Mouse (Mus musculus) brain, adult 2 months (tissue): ENCODE measurements around the gene G430095P16Rik.

Source experiments
- DNase-seq: peaks from one replicate; pipeline ENCODE4 v3.0.0; 2011; ENCODE audit warnings: low read depth, low spot score

Gene G430095P16Rik

GRCm38 (mm10) chr8:84722530-84722849 is 317 bp upstream of the G430095P16Rik start:
- no peak for DNase-seq

- no peak for DNase-seq
Measured at GRCm38 (mm10) chr8:84723571-84723900, 729 bp downstream of the G430095P16Rik start.

DNA sequence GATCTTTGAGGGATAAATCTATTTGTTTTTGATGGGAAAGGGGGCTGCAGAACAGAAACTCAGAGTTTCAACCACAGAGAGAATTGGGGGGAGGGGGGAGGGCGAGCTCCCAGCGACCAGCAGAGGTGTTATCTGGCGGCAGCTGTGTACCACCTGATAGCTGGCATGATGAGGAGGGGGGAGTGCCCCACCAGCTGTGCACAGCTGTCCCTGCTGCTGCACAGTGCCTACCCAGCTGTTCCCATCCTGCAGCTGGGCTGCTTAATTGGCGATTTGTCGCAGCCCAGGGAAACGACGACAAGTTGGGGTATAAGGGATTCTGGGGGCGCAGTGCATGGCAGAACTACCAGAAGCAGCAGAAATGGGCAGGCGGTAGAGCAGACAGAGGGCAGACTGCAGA is 1.9 kb downstream of the G430095P16Rik start:
- DNase-seq = no peak

DNA sequence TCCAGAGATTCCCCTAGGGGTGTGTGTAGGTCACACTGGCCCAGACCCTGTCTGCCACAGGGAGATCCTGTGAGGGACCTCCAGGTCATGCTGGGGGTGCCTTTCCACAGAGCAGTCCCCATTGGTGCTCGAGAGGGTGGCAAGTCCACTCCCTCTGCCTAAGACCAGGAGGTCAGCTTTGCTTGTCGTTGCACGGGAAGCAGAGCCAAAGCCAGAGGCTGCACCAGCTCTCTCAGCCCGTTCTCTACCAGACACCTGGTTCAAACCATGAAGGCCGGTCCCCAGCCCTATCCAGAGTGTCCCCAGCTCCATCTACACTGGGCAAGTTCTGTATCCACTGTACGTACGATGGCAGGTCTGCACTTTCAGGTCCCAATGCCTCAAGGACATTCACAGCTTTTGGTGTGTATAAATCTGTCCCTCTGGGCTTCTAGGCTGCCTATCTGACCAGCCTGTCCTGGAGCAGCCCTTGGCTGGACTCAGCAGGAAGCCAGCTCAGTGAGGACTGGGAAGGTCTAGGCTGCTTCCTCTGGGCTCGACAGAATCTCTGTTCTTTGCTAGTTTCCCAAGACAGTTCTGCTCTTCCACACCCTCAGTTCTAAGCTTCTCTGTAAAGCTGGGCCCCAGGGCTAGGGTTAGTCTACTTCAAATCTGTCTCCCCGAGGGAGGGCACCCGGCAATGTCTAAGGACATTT is 2.6 kb downstream of the G430095P16Rik start:
- no peak for DNase-seq

GRCm38 (mm10) chr8:84725941-84726259 is 3.1 kb downstream of the G430095P16Rik start:
- DNase-seq = peak; percentile 83

DNA sequence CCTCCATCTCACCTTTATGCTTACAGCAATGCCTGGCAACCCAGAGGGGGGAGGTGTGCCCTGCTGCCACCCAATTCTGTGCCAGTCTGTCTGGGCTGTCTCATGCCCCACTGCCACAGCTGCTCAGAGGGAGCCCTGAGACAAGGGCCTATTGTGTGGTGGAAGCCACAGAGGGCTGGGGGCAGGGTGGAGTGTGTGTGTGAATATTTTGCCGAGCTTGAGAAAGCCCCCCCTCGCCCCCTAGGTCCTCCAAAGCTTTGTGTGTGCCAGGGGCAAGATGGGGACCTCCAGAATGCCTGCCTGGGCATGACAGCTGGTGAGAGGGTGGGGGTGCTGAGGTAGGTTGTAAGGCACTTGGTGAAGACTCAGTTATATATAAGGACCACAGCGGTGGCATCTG is 5.7 kb downstream of the G430095P16Rik start:
- peak; percentile 85 for DNase-seq

DNA sequence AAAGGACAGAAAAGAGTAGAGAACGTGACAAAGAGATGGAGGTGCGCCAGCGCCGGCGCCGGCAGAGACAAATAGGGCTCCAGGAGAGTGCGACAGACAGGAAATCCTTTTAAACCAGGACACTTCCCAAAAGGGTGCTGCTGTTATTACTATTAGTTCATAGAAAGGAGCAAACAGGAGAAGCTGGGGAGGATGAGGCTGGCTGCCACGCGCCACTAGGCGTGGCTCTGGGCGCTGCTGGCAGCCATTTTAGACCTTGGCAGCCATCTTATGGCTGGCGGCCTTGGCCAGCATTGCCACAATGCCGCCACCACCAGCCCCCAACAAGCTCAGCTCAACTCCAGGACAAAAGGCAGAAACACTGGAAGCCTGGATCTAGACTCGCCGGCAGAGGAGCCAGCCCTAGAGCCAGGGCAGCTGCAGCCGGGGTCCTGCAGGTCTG is 7.1 kb downstream of the G430095P16Rik start:
- peak; percentile 80 for DNase-seq

GRCm38 (mm10) chr8:84730541-84731370 is 7.9 kb downstream of the G430095P16Rik start:
- peak; percentile 48 for DNase-seq

DNA sequence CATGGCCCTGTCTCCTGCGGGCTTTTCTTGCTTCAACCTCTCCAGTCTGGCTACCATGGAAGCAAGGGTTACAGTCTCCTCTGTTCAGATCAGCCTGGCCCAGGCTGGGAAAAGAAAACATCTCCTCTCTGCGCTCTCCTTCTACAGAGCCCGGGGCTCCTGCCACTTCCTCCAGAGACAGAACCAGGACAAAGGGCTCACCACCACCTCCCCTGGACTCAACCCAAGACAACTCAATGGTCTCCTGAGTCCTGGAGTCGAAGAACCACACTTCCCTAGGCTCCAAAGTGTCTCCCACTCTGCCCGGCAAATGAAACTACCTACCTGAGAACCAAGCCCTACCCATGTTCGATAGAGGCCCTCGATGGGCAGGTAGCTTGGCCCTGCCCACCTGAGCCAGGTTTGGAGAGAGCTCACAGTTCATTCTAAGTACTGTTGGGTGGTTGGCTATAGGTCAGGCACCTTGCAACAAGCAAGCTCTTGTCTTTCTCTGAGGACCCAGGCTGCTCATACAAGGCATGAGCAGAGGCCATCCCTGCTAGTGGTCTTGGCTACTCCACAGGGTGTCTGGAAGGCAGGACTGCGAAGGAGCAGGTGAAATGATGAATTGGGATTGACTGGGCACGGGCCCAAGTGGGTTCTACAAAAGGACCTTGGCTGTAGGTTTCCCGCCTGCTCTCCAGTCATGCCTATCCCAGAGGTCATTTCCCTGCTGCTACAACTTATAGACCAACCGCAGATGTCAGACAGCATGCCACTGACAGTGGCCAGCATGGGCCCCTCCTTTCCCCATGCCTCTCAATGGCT is 8.8 kb downstream of the G430095P16Rik start:
- DNase-seq = no peak

GRCm38 (mm10) chr8:84732545-84732944 is 9.7 kb downstream of the G430095P16Rik start:
- DNase-seq = peak; percentile 75

DNA sequence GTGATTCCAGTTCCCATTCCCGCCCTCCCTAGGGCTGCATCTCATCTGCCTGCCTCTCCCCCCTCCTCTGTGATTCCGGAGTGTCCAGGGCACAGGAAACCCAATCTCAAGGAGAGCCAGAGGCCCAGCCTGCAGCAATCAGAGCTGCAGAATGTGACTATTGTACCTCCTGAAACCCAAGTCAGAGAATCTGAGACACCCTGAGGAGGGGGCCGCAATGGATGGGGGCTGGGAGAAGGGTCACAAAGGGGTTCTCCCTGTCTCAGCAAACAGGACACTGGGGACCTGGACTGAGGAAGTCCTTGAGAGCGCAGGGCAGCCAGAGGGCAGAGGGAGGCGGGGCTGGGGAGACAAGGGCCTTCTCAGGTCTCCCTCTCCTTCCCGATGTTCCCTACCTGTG is 10.2 kb downstream of the G430095P16Rik start:
- no peak for DNase-seq

- no peak for DNase-seq
Measured at GRCm38 (mm10) chr8:84733959-84734358, 11.2 kb downstream of the G430095P16Rik start.

- DNase-seq = peak; percentile 45
Measured at GRCm38 (mm10) chr8:84734680-84735079, 11.9 kb downstream of the G430095P16Rik start.

DNA sequence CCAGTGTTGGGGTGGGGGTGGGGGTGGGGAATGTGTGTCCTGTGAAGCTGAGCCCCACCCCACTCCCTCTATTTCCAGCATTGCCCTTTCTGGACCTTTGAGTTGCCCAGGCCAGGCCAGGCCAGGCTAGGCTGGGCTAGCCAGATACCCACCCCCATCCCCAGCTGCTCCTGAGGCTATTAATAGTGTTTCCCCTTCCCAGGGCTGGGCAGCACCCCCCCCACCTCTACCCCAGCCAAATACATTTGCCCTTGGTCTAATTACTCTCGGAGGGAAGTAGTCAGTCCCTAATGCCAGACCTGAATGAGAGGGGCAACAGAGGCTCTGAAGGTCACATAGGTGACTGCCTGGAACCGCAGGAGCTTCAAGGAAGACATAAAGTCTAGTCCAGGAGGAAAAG is 12.8 kb downstream of the G430095P16Rik start:
- no peak for DNase-seq

DNA sequence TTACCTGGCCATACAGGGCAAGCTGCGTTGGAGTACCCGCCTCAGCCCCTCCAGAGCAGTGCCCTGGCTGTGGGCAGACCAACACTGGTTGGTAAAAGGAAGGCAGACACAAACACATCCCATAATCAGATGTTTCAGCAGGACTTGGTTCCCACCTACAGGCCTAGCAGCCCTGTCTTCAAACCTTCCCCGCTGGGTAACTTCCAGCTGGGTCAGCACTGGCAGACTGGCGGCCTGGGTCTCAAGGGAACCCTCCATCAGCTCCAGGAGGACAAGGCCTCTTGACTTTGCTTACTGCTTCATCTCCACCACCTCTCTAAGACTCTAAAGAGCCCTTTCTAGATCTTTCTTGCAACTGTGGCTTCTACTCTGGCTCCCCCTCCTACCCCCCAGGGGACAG is 13.7 kb downstream of the G430095P16Rik start:
- DNase-seq = no peak

DNA sequence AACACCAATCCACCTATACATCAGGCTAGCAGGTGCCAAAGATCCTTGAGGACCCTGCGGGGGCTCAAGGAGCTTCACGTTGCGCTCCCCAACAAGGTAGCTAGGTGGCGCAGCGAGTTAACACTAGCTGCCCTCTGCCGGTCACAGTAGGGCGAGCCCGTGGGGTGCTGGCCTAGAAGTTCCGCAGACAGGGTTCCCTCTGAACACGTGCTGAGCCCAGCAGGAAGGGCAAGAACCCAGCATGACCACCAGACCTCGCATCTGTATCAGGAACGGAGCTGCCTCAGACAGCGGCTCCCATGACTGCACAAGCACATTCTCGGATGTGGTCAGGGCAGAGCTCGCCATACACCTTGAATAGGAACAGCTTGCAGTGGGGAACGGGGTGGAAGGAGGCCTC is 14.8 kb downstream of the G430095P16Rik start:
- peak; percentile 91 for DNase-seq

- DNase-seq = peak; percentile 56
Measured at GRCm38 (mm10) chr8:84738266-84738665, 15.5 kb downstream of the G430095P16Rik start.

DNA sequence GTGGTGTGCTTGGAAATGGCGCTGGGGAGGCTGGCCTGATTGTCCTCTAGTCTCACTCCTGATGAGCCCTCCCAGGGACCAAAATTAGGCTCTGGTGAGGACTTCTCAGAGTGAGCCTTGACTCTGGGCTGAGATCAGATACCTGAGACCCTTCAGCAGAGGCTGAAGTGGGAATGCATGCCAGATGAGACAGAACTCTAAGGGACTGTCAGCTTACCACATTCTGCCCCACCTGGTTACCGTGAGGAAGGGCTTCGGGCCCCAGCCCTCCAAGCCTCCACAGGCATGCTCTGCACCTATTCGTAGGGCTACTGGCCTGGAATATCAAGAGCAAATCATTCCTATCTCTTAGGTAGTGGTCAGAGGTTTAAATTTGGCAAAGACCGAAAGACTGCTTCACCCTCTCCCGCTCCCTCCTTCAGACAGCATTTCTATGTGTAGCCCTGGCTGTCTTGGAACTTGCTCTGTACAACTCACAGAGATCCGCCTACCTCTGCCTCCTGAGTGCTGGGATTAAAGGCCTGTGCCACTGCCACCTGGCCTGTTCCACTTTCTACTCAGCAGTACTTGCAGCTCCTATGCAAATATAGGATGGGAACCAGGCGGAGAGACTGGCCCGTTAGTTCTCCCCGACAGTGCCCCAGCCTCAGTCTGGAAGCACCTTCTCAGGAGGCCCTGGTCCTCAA is 16.1 kb downstream of the G430095P16Rik start:
- DNase-seq = peak; percentile 69

DNA sequence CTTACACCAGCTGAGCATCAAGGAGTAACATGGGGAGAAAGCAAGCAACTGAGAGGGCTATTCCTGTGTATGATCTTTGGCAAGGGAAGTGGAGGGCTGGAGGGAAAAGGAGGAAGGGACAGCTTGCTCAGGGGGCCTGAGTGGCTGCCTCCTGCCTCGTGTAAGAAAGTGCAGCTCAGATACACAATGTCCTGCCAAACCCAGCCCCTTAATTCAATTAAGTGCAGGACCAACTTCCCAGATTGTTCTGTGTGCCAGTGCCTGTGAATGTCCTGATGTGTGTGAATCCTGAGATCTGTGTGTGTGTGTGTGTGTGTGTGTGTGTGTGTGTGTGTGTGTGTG is 16.6 kb downstream of the G430095P16Rik start:
- DNase-seq = no peak

DNA sequence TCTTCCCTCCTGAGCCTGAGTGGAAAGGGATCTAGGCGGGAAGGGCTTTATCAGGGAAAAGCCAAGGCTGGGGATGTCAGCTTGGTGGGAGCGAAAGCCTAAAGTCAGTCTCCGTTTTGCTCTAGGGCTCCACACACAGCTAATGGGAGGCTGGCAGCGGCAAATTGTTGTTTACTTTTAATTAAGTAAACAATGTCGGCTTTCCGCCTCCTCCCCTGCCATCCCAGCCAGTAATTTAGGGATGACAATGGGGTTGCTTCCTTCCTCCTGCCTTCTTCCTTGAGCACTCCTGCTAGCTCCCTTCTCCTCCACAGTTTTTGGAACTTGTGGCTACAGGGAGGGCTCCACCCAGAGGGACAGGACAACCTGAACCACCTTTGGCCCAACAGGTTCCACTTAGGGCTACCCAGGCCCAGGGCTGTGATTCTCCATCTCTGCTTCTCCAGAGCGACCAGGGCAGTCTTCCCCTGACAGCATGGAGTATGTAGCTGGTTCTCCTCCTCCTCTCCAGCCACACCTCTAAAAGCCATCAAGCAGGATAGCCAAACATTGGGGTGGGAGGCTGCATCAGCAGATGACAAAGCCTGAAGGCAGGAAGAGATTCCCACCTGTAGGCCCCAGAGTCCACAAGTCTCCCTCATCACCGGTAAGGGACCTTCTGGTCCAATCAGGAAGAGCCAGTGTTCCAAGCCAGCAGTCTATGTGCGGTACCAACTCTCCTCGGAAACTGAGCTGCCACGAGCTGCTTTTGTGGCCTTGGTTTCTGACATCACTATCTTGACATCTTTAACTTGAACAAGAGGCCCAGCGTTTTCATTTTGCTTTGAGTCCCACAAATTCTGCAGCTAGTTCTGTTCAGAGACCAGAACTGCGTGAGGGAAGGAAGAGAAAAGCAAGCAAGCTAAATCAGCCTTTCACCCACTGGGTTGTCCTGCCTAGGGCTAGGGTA is 18.4 kb downstream of the G430095P16Rik start:
- DNase-seq = no peak
